Mouse (Mus musculus) embryonic facial prominence, embryonic 11.5 days (tissue): ENCODE measurements around the gene Tnxb. TPM values are rescaled to one million over a fixed set of nuclear protein-coding genes. Genes with fewer than 3 reads are reported as not detected.

Experiments
- ATAC-seq: fragments of 200-750 bp; cut with Nextera tagmentation; replicated peaks from 2 replicates; pipeline ENCODE4 v1.8.0; 2017; ENCODE audit warnings: low read depth; ENCODE audit not compliant: insufficient number of reproducible peaks, low FRiP score, low TSS enrichment
- DNase-seq: peaks from one replicate; pipeline ENCODE4 v3.0.0-alpha.2; 2015; ENCODE audit warnings: low spot score
- H3K27ac ChIP-seq: fragments of 300-500 bp; sonication (generic); replicated peaks from 2 replicates; pipeline ENCODE4 v1.5.1; 2014; ENCODE audit warnings: mild to moderate bottlenecking, low read depth, low read length, control low read depth
- H3K27me3 ChIP-seq: fragments of 300-500 bp; sonication (generic); 2 replicates; pipeline ENCODE4 v1.6.1; 2014; ENCODE audit warnings: mild to moderate bottlenecking, low read length, moderate library complexity, mixed read lengths; ENCODE audit not compliant: control insufficient read depth, insufficient read depth
- H3K36me3 ChIP-seq: fragments of 300-500 bp; sonication (generic); replicated peaks from 2 replicates; pipeline ENCODE4 v1.6.1; 2014; ENCODE audit warnings: low read depth, mild to moderate bottlenecking, low read length, moderate library complexity, mixed read lengths; ENCODE audit not compliant: control insufficient read depth, insufficient read depth
- H3K4me1 ChIP-seq: fragments of 300-500 bp; sonication (generic); 2 replicates; pipeline ENCODE4 v1.6.1; 2014; ENCODE audit warnings: low read length, mixed read lengths; ENCODE audit not compliant: control insufficient read depth, insufficient read depth
- H3K4me2 ChIP-seq: fragments of 300-500 bp; sonication (generic); 2 replicates; pipeline ENCODE4 v1.6.1; 2014; ENCODE audit warnings: low read depth, mild to moderate bottlenecking, control low read depth, low read length, moderate library complexity
- H3K4me3 ChIP-seq: fragments of 300-500 bp; sonication (generic); 2 replicates; pipeline ENCODE4 v1.5.1; 2014; ENCODE audit warnings: low read depth, low read length, control low read depth
- H3K9ac ChIP-seq: fragments of 300-500 bp; sonication (generic); replicated peaks from 2 replicates; pipeline ENCODE4 v1.6.1; 2014; ENCODE audit warnings: mild to moderate bottlenecking, control low read depth, low read length
- H3K9me3 ChIP-seq: fragments of 300-500 bp; sonication (generic); replicated peaks from 2 replicates; pipeline ENCODE4 v1.6.1; 2016; ENCODE audit warnings: mild to moderate bottlenecking, low read length, inconsistent platforms, mixed read lengths; ENCODE audit not compliant: control insufficient read depth
- WGBS: fragments of 180-500 bp; shearing (Covaris S2); extraction: QIAGEN DNeasy Blood & Tissue Kit; methylation state at CpG from one replicate; pipeline ENCODE4 v1.1.7; 2014; 5-methylcytosine and 5-hydroxymethylcytosine counted together
- polyA plus RNA-seq: library from polyadenylated mRNA; unstranded; fragments of >200 nt; fragmentation: Nextera tagmentation; extraction: Ambion mirVana; gene quantifications from 2 replicates; pipeline ENCODE4 v1.2.1, GENCODE M21; 2014

The Tnxb gene
- polyA plus RNA-seq, 1 experiment from 2014 or later, result not detected

GRCm38 (mm10) chr17:34645256-34645829 lies 25.0 kb upstream of the Tnxb start:
- Histone ChIP-seq H3K4me1 (peaks cover 5% of the 10 kb centered on the region; the same call in 1 of the 2 replicates), H3K9ac (peak overlapping the region; percentile 61), H3K36me3 (no peaks in the 10 kb centered on the region), H3K4me3 (peak overlapping the region; percentile 48), H3K27ac (no peak overlapping the region), H3K27me3 (no peaks in the 10 kb centered on the region), H3K9me3 (no peaks in the 10 kb centered on the region), H3K4me2 (peak overlapping the region; percentile 34)
- WGBS, result 40% methylated on average over 10 of the region's 10 CpGs
- no peak for DNase-seq
- ATAC-seq, result no peak

- Histone ChIP-seq H3K4me1 (peaks cover 5% of the 10 kb centered on the region; the same call in 1 of the 2 replicates), H3K36me3 (peaks cover 3% of the 10 kb centered on the region), H3K4me3 (no peak overlapping the region), H3K27me3 (no peaks in the 10 kb centered on the region), H3K27ac (no peak overlapping the region), H3K9me3 (no peaks in the 10 kb centered on the region), H3K4me2 (no peak overlapping the region), H3K9ac (no peak overlapping the region)
- no peak for ATAC-seq
- no peak for DNase-seq
- whole genome bisulfite sequencing, result 88% methylated on average over 30 of the region's 30 CpGs
Measured at GRCm38 (mm10) chr17:34645831-34646511, 24.4 kb upstream of the Tnxb start.

- H3K4me1 ChIP-seq, result peaks cover 5% of the 10 kb centered on the region; the same call in 1 of the 2 replicates
- DNase-seq (peak; percentile 98), ATAC-seq (peak; percentile 95)
- peak within 1 kb of the TSS; percentile 94 for H3K9ac ChIP-seq
- WGBS, result 2% methylated on average over 62 of the region's 66 CpGs
- peak within 1 kb of the TSS; percentile 97 for H3K4me3 ChIP-seq
- 0 out of 2 replicates have a peak within 1 kb of the TSS, but pooled peaks have one; percentile 63 for H3K27ac ChIP-seq
- H3K9me3 ChIP-seq, result no peaks in the 10 kb centered on the region
- H3K27me3 ChIP-seq, result no peaks in the 10 kb centered on the region
- peak within 1 kb of the TSS; percentile 83 for H3K4me2 ChIP-seq
- peaks cover 7% of the 10 kb centered on the region for H3K36me3 ChIP-seq
Measured at GRCm38 (mm10) chr17:34646906-34647787, 23.2 kb upstream of the Tnxb start, which contains the start of gene Atf6b. Atf6b (plus strand) TSS chr17:34647146.

- WGBS, result 79% methylated on average over 16 of the region's 16 CpGs
Measured at GRCm38 (mm10) chr17:34648141-34648890, 22.0 kb upstream of the Tnxb start.

GRCm38 (mm10) chr17:34649106-34649864 lies 21.1 kb upstream of the Tnxb start:
- DNase-seq (no peak), ATAC-seq (no peak)
- Histone ChIP-seq H3K9me3 (no peaks in the 10 kb centered on the region), H3K36me3 (peaks cover 10% of the 10 kb centered on the region), H3K27me3 (no peaks in the 10 kb centered on the region), H3K4me2 (no peak overlapping the region), H3K27ac (no peak overlapping the region), H3K4me1 (peaks cover 5% of the 10 kb centered on the region; the same call in 1 of the 2 replicates), H3K9ac (no peak overlapping the region), H3K4me3 (no peak overlapping the region)
- 90% methylated on average over 18 of the region's 18 CpGs for WGBS

More at GRCm38 (mm10) chr17:34648141-34648890, 22.0 kb upstream of the Tnxb start:
- DNase-seq (no peak), ATAC-seq (no peak)
- Histone ChIP-seq H3K27ac (no peak overlapping the region), H3K4me3 (peak overlapping the region; percentile 97), H3K4me1 (peaks cover 5% of the 10 kb centered on the region; the same call in 1 of the 2 replicates), H3K9ac (peak overlapping the region; percentile 94; the same call in 1 of the 2 replicates), H3K9me3 (no peaks in the 10 kb centered on the region), H3K27me3 (no peaks in the 10 kb centered on the region), H3K36me3 (peaks cover 10% of the 10 kb centered on the region), H3K4me2 (peak overlapping the region; percentile 83)

GRCm38 (mm10) chr17:34650781-34651180 lies 19.6 kb upstream of the Tnxb start:
- Histone ChIP-seq H3K9me3 (no peaks in the 10 kb centered on the region), H3K4me2 (no peak overlapping the region), H3K36me3 (peaks cover 10% of the 10 kb centered on the region), H3K9ac (no peak overlapping the region), H3K27ac (no peak overlapping the region), H3K4me3 (no peak overlapping the region), H3K27me3 (no peaks in the 10 kb centered on the region), H3K4me1 (peaks cover 5% of the 10 kb centered on the region; the same call in 1 of the 2 replicates)
- ATAC-seq (no peak), DNase-seq (no peak)
- WGBS, result 91% methylated on average over 14 of the region's 14 CpGs
